Mouse (Mus musculus) forebrain, embryonic 11.5 days (tissue): Measurements from ENCODE around the gene Fam45a. TPM values are rescaled to one million over a fixed set of nuclear protein-coding genes. Genes with fewer than 3 reads are reported as not detected.

Experiments
- ATAC-seq: fragments of 200-750 bp; cut with Nextera tagmentation; replicated peaks from 2 replicates; pipeline ENCODE4 v1.8.0; 2017; ENCODE audit warnings: moderate TSS enrichment; ENCODE audit not compliant: low FRiP score
- DNase-seq: peaks from one replicate; pipeline ENCODE4 v3.0.0-alpha.2; 2017; ENCODE audit warnings: low spot score
- H3K27ac ChIP-seq: fragments of 300-500 bp; sonication (generic); 2 replicates; pipeline ENCODE4 v1.5.1; 2014; ENCODE audit warnings: low read depth, low read length
- H3K27me3 ChIP-seq: fragments of 300-500 bp; sonication (generic); 2 replicates; pipeline ENCODE4 v1.6.1; 2014; ENCODE audit warnings: mild to moderate bottlenecking, low read length, mixed read lengths; ENCODE audit not compliant: control insufficient read depth, insufficient read depth
- H3K36me3 ChIP-seq: fragments of 300-500 bp; sonication (generic); 2 replicates; pipeline ENCODE4 v1.6.1; 2014; ENCODE audit warnings: mild to moderate bottlenecking, low read length, moderate library complexity, mixed read lengths; ENCODE audit not compliant: control insufficient read depth, insufficient read depth
- H3K4me1 ChIP-seq: fragments of 300-500 bp; sonication (generic); replicated peaks from 2 replicates; pipeline ENCODE4 v1.6.1; 2014; ENCODE audit warnings: low read length, mixed read lengths; ENCODE audit not compliant: control insufficient read depth, insufficient read depth
- H3K4me2 ChIP-seq: fragments of 300-500 bp; sonication (generic); 2 replicates; pipeline ENCODE4 v1.6.1; 2014; ENCODE audit warnings: low read depth, mild to moderate bottlenecking, low read length, moderate library complexity, mixed read lengths; ENCODE audit not compliant: severe bottlenecking
- H3K4me3 ChIP-seq: fragments of 300-500 bp; sonication (generic); 2 replicates; pipeline ENCODE4 v1.5.1; 2014; ENCODE audit warnings: low read depth, low read length
- H3K9ac ChIP-seq: fragments of 300-500 bp; sonication (generic); 2 replicates; pipeline ENCODE4 v1.6.1; 2014; ENCODE audit warnings: low read length
- H3K9me3 ChIP-seq: fragments of 300-500 bp; sonication (generic); 2 replicates; pipeline ENCODE4 v1.6.1; 2016; ENCODE audit warnings: low read length, mixed read lengths; ENCODE audit not compliant: control insufficient read depth
- WGBS: fragments of 180-500 bp; shearing (Covaris S2); extraction: QIAGEN DNeasy Blood & Tissue Kit; methylation state at CpG from one replicate; pipeline ENCODE4 v1.1.7; 2014; 5-methylcytosine and 5-hydroxymethylcytosine counted together
- microRNA-seq: library from miRNA; unstranded; fragments of <30 nt; microRNA quantifications from one replicate; pipeline ENCODE4, GENCODE M21; 2016; ENCODE audit not compliant: insufficient number of aligned reads
- polyA plus RNA-seq: library from polyadenylated mRNA; unstranded; fragments of >200 nt; fragmentation: Nextera tagmentation; extraction: Ambion mirVana; gene quantifications from 2 replicates; pipeline ENCODE4 v1.2.1, GENCODE M21; 2014

The Fam45a gene
- polyA plus RNA-seq, 1 experiment from 2014 or later, result 37.1 TPM

DNA sequence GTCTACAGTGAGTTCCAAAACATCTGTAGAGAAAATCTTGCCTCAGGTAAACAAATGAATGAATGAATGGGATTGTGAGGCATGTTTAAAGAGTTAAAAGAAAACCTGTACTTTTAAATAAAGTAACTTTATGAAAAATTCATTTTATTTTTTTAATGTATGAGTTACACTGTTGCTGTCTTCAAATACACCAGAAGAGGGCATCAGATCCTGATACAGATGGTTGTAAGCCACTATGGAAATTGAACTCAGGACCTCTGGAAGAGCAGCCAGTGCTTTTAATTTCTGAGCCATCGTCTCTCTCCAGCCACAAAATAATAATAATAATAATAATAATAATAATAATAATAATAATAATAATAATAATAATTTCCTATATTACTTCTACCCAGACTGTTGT is 59.1 kb downstream of the Fam45a start:
- Histone ChIP-seq H3K4me3 (no peak overlapping the region), H3K27me3 (no peaks in the 10 kb centered on the region), H3K27ac (no peak overlapping the region), H3K4me2 (no peak overlapping the region), H3K4me1 (peaks cover 5% of the 10 kb centered on the region; the same call in 1 of the 2 replicates), H3K9me3 (no peaks in the 10 kb centered on the region), H3K9ac (no peak overlapping the region), H3K36me3 (no peaks in the 10 kb centered on the region; the same call in 1 of the 2 replicates)
- DNase-seq, result no peak
- 90% methylated on average over 1 of the region's 1 CpGs for WGBS
- no peak for ATAC-seq

DNA sequence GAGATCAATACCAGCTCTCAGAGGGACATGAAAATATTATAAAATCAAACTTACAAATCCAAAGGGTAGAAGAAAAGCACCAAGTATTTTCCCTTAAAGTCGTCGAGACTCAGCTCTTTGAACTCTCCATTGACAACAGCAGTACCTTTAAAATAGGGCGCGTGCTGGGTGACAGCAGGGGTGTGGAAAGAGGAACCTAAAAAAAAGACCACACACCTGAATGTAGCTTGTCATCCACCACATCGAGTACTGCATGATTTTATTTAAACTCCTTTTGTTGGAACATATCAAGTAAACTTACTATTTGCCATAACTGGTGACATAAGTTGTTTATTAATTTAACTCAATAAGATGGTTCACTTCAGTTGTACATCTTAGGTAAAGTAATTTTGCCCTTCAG is 60.0 kb downstream of the Fam45a start:
- no peak overlapping the region for H3K27ac ChIP-seq
- ATAC-seq (no peak), DNase-seq (no peak)
- WGBS, result 93% methylated on average over 5 of the region's 5 CpGs
- no peaks in the 10 kb centered on the region for H3K27me3 ChIP-seq
- H3K36me3 ChIP-seq, result no peaks in the 10 kb centered on the region; the same call in 1 of the 2 replicates
- H3K4me3 ChIP-seq, result no peak overlapping the region
- no peaks in the 10 kb centered on the region for H3K9me3 ChIP-seq
- H3K4me1 ChIP-seq, result peaks cover 5% of the 10 kb centered on the region; the same call in 1 of the 2 replicates
- no peak overlapping the region for H3K4me2 ChIP-seq
- H3K9ac ChIP-seq, result no peak overlapping the region

DNA sequence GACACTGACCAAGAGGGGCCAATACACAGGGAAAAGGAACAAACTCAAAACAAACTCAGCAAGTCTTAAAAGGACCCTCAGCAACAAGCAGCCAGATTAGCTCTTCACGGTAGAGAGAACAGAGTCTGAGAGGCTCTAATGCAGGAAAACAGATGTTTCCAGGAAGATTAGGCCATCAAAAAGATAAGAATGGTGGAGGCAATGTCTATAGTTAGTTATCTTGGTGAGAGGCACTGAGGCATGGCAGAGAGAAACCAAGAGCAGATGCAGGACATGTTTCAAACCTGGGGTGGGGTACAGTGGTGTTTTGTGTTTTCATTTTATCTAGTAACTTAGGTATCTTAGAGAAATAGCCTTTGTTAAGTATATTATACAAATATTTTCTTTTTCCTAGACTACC is 60.9 kb downstream of the Fam45a start:
- DNase-seq (no peak), ATAC-seq (no peak)
- WGBS, result 51% methylated on average over 1 of the region's 1 CpGs

DNA sequence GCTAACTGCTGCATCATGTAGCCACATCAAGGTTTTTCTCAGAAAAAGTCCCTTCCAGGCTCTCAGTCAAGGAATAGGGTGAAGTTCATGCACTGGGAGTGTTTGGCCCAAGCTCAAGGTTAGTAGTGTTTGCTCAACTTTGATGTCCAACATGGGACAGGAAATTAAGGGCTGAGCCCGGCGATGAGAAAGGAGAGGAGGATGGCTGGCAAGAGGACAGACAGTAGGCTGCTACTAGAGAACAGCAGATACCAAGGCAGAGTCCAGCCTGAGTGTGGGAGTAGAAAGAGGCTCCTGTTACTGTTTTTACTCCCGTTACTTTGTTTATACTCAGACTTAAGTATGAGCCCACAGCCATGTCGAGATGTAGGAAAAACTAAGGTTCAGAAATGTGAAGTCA is 62.1 kb downstream of the Fam45a start:
- 54% methylated on average over 4 of the region's 4 CpGs for WGBS
- no peak for DNase-seq
- Histone ChIP-seq H3K9ac (peak overlapping the region; percentile 65; the same call in 1 of the 2 replicates), H3K36me3 (no peaks in the 10 kb centered on the region; the same call in 1 of the 2 replicates), H3K27ac (no peak overlapping the region), H3K27me3 (no peaks in the 10 kb centered on the region), H3K4me1 (peaks cover 5% of the 10 kb centered on the region; the same call in 1 of the 2 replicates), H3K4me3 (peak overlapping the region; percentile 60), H3K4me2 (peak overlapping the region; percentile 50), H3K9me3 (no peaks in the 10 kb centered on the region)
- ATAC-seq, result no peak

More for the DNA sequence above, 60.9 kb downstream of the Fam45a start:
- H3K9me3 ChIP-seq, result no peaks in the 10 kb centered on the region
- peaks cover 5% of the 10 kb centered on the region; the same call in 1 of the 2 replicates for H3K4me1 ChIP-seq
- no peak overlapping the region for H3K27ac ChIP-seq
- no peak overlapping the region for H3K9ac ChIP-seq
- no peaks in the 10 kb centered on the region for H3K27me3 ChIP-seq
- no peak overlapping the region for H3K4me3 ChIP-seq
- no peaks in the 10 kb centered on the region; the same call in 1 of the 2 replicates for H3K36me3 ChIP-seq
- H3K4me2 ChIP-seq, result no peak overlapping the region

DNA sequence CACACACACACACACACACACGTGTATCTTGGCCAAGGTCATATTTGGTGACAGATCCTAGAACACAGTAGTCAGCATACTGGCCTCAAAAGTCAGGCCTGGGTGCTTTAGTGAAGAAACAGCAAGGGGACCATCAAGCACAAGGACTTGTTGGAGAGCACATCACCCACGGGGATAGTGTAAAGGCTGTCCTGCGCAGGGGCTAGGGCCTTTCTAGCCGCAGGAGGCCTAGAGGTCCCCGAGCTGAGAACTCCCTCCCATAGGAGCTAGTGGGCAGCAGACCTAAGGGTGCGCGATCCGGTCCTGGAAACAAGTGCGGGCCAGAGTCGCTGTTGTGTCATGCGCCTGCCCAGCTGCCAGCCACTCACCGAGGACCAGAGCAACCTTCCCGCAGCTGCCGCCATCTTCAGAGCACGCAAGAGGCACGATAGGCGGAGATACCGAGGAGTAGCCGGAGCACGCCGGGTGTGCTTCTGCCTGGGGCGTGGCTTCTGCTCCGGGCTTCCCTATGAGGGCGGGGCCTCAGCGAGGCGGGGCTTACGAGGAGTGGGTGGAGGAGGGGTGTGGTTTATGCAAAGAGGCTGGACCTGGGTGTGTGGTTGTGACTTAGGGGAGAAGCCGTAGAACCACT is 62.8 kb downstream of the Fam45a start, which contains the start of gene Prdx3:
TSS of gene Prdx3 (minus strand) at position 493 of the 631 bp plus-strand sequence.
- H3K27ac ChIP-seq, result no peak within 1 kb of the TSS
- under 1% methylated on average over 28 of the region's 28 CpGs for WGBS
- H3K27me3 ChIP-seq, result no peaks in the 10 kb centered on the region
- H3K36me3 ChIP-seq, result no peaks in the 10 kb centered on the region; the same call in 1 of the 2 replicates
- no peaks in the 10 kb centered on the region for H3K9me3 ChIP-seq
- H3K4me1 ChIP-seq, result peaks cover 5% of the 10 kb centered on the region; the same call in 1 of the 2 replicates
- H3K4me2 ChIP-seq, result peak within 1 kb of the TSS; percentile 50
- ATAC-seq, result peak; percentile 99
- DNase-seq, result peak; percentile 96
- H3K4me3 ChIP-seq, result peak within 1 kb of the TSS; percentile 60
- H3K9ac ChIP-seq, result peak within 1 kb of the TSS; percentile 65

DNA sequence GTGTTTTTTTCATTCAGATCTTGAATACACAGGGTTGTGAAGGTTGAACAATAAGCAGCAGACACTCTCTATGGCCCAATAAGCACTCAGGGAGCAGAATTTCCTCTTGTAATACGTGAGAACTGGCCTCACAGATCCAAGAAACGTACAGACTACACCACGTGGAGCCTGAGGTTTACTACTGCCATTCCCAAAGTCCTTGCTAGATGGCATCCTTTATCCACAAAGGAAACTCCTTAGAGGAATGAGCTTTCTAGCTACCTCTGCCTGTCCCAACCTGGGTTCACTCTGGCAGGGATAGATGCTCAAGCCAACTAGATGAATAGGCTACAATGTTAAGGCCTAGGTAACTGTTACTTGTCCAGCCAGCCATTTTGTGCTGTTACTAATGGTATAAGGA is 71.7 kb downstream of the Fam45a start:
- no peaks in the 10 kb centered on the region for H3K36me3 ChIP-seq
- ATAC-seq (no peak), DNase-seq (no peak)
- no peaks in the 10 kb centered on the region for H3K27me3 ChIP-seq
- 11% methylated on average over 3 of the region's 3 CpGs for WGBS
- no peak overlapping the region for H3K4me2 ChIP-seq
- no peaks in the 10 kb centered on the region for H3K9me3 ChIP-seq
- H3K9ac ChIP-seq, result no peak overlapping the region
- H3K27ac ChIP-seq, result no peak overlapping the region
- no peak overlapping the region for H3K4me3 ChIP-seq
- H3K4me1 ChIP-seq, result no peaks in the 10 kb centered on the region

Small RNAs within 50 kb of the gene (microRNA-seq; reads per million reads assigned to microRNA genes)
- gene mmu-mir-3084-1, result not detected

Other genes starting within 250 kb of the Fam45a start
- gene Cacul1, start 230.6 kb upstream of the Fam45a start, polyA plus RNA-seq, result 36.5 and 41.1 TPM in 2 replicates
- 4.3 and 4.7 TPM in 2 replicates for gene Nanos1, start 55.6 kb upstream of the Fam45a start, polyA plus RNA-seq
- 178 and 179 TPM in 2 replicates for gene Eif3a, start 20.9 kb upstream of the Fam45a start, polyA plus RNA-seq
- gene Sfxn4, start 49.9 kb downstream of the Fam45a start, polyA plus RNA-seq, result 11.9 and 13.4 TPM in 2 replicates
- 103 and 106 TPM in 2 replicates for gene Prdx3, start 63.0 kb downstream of the Fam45a start, polyA plus RNA-seq
- gene Grk5, start 78.2 kb downstream of the Fam45a start, polyA plus RNA-seq, result 2.6 and 2.8 TPM in 2 replicates